Mouse (Mus musculus): ENCODE data around the gene Bmper. TPM values are rescaled to one million over a fixed set of nuclear protein-coding genes. Genes with fewer than 3 reads are reported as not detected.

Bmper gene
- total RNA-seq, 1 experiment from 2014 or later: 1.8 TPM

GRCm38 (mm10) chr9:23374789-23375460 lies 152.0 kb downstream of the Bmper start:
- DNase-seq: no peak

DNA sequence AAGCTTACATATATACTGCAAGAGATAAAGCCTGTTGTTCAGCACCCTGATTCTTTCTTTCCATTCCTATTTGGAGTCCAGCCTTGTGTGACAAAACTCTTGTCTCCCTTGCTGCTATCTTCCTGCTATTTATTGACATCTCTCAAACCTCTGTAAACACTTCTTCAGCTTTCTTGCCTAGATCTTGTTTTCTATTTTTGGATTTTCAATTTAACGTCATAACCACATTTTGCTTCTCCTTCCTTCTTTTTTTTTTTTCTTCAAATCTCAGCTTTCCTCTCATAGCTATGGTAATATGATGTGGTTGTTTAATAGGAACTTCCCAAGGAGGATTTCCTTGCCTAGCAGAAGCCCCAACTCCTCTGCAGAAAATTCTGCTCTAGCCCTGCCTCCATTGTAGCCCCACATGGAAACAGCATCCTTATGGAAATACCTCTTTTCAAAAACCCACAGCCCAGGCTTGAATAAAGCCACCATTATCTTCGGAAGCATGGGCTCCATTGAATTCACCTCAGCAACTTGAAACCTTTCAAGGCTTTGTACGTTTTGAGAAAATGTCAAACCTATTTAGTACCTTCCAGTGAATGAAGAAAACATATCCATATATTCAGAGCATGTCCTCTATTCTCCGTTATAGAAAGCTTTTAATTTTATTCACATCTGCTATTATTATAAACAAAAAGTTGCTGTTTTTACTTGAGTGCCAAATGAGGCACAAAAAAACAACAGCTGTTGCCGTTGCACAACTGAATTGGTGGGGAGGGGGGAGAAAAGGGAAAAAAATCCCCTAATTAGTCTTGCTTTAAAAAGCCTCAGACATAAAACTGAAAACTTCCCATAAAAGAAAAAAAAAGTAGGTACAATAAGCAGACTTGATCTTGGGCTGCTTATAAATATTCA lies 155.2 kb downstream of the Bmper start:
- no peak for DNase-seq

GRCm38 (mm10) chr9:23378731-23379170 lies 155.9 kb downstream of the Bmper start:
- no peak for DNase-seq

- DNase-seq: no peak
These were observed 157.4 kb downstream of the Bmper start for GRCm38 (mm10) chr9:23380171-23380835.

- DNase-seq: no peak
These were observed 160.4 kb downstream of the Bmper start for GRCm38 (mm10) chr9:23383291-23383690.

DNA sequence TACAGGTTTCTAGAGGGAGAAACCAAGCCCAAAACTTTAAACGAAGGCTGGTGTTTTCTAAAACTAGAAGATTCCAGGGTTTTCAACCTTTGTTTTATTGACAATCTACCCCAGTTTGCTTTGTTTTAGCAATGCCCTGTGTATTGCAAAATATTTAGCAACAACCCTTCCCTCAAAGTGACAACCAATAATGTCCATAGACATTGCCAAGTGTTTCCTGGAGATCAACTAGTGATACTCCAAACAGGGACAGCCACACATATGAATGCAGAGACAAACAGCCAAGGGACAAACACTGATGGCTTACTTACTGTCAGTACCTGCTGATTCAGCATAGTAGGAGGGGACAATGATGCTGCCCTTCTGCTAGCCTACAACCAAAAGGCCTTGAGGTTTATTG lies 161.0 kb downstream of the Bmper start:
- DNase-seq: no peak

DNA sequence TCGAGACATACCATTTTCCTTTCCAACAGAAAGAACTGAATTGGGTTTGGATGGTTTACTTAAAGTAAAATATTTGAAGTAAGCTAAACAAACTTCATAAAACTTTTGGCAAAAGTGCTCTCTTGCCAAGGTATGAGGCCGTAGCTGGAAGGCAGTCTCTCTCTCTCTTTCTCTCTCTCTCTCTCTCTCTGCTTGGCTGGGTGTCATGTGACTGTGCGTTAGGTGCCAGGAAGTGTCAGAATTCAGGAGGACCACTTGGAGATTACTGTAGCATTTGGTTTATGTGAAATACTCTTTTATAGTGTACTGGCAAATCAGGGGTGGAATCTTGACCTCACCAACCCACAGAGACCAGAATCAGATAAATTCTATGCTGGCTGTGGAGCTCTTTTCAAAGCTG lies 162.0 kb downstream of the Bmper start:
- DNase-seq: no peak

DNA sequence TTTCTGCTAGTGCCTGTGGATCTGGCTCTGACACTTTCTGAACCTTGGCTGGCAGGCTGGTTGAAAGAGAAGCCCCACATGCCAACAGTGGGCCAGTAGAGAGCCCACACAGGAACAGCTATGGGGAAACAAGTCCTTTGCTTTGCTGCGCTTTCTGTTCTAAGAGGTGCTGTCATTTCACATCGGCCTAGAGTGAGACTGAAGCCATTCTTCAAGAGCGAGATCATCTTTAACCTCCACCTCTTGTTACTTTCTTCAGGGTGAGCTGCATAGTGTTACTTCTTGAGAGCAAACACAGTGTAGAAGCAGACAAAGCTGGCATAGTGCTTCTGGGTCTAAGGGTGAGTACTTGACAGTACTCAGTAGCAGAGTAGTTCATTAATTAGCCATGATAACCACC lies 163.3 kb downstream of the Bmper start:
- no peak for DNase-seq

- no peak for DNase-seq
These were observed 167.2 kb downstream of the Bmper start for GRCm38 (mm10) chr9:23390118-23390517.

DNA sequence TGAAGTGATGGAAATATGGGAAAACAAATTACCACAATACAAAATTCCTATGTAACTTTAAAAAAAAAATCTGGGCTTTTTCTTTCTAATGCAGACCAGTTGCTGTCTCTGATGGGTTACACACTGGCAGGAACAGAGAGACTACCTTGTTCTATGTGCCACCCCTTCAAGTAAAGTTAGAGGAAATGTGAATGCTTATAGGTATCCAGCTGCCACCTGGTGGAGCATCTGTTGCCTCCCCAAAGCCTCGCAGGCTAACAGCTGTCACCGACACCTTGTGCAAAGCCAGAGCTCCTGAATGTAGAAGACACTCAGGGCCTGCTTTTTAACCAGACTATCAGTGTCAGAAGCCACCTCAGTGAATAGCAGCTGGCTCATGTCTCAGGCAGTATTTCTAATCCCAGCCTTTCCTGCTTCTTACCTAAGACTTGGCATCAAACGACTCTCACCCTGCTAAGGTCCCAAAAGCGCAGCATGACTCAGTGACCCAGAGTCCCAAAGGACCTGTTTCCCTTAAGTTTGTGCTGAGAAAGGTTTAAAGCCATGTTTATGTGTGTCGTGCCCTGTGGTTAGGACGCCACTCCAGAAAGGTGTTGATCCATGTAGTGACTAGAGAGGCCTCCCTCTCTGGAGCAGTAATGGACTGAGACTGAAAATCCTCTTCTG lies 171.9 kb downstream of the Bmper start:
- DNase-seq: no peak

GRCm38 (mm10) chr9:23396186-23396585 lies 173.3 kb downstream of the Bmper start:
- DNase-seq: no peak

DNA sequence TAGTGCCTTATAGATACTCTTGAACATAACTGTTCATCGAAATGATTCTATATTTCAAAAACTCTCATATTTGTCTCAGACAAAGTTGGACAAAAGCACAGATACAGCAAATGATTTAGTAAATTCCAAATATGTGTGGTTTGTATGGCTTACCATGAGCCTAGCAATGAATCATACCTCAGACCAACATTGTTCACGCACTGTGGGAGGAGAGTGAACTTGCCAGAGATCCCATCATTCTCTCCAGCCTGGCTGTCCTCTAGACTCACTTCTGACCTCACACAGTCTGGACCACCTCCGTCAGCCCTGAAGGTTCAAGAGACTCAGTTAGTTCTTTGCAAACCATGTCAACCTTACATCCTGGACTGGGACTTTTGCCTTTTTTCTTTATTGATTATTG lies 175.0 kb downstream of the Bmper start:
- no peak for DNase-seq

DNA sequence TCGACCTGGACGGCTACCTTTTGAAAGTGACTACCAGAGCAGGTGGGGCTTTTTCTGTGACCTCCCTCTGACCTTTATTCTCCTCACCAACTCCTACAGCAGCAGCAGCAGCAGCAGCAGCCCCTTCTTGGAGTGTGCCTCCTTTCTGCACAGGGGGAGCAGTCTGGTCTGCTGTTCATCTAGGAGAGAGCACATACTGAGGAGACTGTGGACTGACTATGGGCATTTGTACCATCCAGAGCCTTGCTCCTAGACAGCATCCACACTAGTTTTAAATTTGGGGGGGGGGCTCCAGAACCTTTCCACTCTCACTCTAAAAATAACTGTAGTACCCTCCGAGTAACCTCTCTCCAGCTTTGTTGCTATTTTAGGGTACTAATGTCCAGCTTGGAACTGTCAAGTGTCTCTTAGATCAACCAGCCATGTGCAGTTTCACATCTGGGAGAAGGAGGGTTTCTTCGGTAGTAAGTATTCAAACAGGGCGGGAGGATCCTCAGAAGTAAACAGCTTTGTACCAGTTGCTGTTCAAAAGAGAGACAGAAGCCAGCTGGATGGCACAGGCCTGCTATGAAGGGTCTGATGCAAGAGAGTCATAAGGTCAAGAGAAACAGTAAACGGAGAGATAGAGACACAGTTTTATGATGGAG lies 176.9 kb downstream of the Bmper start:
- DNase-seq: no peak

DNA sequence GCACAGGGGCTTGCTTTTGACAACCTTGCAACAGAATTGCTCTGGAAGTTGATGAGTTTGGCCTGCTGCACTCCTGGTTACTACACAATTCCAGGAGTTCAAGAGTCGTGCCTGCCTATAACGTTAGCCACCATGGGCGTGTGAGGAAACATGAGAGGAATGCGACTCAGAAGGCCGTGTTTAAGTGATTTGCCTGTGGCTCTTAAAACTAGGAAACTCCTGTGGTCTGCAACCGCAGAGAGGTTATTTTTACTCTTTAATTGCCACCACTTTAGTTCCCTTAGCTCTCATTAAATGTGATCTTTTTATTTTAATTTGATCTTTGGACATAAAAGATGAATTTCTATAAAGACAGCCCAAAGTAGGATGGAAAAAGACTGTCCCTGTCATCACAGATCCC lies 184.5 kb downstream of the Bmper start:
- no peak for DNase-seq

GRCm38 (mm10) chr9:23407935-23408781 lies 185.3 kb downstream of the Bmper start:
- no peak for DNase-seq

- DNase-seq: no peak
These were observed 187.7 kb downstream of the Bmper start for GRCm38 (mm10) chr9:23410567-23410966.

DNA sequence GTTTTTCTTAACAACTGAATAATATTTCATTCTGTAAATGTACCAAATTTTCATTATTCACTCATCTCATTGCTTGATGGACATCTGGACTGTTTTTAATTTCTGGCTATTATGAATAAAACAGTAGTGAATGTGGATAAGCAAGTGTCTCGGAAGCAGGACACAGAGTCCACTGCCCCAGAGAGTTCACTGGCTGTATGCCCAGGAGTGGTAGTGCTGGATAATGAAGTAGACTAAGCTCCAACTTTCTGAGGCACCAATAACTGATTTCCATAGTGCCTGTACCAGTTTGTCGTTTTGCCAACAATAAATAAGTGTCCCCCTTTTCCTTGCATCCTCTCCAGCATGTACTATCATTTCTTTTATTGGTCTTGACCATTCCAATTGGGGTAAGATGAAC lies 190.1 kb downstream of the Bmper start:
- DNase-seq: no peak

GRCm38 (mm10) chr9:23419107-23419506 lies 196.2 kb downstream of the Bmper start:
- no peak for DNase-seq

DNA sequence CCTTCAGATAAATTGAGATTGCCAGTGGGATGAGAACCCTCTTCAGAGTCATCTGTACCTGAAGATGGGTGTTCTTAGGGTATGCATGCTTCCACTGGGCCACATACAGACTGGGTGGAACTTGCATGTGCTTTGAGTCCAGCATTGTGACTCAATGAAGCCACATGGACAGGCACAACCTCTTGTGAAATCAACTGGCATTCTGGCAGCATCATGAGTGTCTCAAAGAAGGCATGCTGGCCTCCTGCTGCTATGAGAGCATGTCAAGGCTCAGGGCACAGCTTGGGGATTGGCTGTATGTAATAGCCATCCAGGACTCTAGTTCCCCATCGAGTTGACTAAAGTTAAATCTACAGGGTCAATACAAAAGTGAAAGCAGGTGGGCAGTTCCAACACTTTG lies 200.9 kb downstream of the Bmper start:
- DNase-seq: no peak

DNA sequence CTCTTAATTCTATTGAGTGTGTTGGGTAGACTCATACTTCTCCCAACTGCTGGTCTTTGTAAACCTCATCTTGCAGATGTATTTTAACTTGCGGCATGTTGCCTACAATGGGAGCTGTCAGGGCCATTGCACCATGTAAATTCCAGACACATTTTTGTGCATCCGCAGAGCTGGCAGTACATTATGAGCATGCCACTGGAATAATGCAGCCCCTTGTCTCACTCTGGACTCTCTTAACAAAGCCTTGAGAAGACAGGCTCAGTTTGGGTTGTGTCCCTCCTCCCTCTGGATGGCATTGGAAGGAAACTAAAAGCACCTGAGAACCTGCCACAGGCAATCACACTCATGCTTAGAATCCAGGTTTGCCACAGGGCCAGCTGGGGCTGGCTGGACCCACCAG lies 209.8 kb downstream of the Bmper start:
- no peak for DNase-seq

DNA sequence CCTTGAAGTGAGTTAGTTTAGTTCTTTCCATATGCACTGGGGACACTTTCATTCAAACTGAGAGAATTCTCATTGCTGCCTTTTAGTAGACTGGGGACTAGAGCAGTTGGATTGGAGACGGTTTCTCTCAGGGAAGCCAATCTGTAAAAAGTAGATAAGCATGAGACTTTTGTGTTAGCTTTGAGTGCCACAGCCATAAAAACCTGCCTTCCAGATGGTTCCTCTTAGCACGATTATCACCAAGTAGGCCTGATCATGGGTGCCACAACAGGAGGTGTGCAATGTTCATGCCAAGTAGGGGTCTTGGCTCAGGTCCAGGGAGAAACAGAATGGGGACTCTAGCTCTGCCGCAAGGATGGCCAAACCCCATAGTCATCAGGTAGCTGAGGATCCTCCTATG lies 210.4 kb downstream of the Bmper start:
- no peak for DNase-seq

Measured in adrenal gland, postnatal 25 days (tissue).